Mouse (Mus musculus): ENCODE results near the gene Ppp3ca.
"Not testable (repeated sequence)": the region's sequence is repeated elsewhere in the genome, so short reads cannot be mapped to it uniquely, and the experiment has no call there.

The Ppp3ca gene

GRCm38 (mm10) chr3:136686429-136686828 lies 16.5 kb downstream of the Ppp3ca start:
- DNase-seq (ENCODE audit: low spot score in 2 of 2) = no peak

GRCm38 (mm10) chr3:136688101-136688586 lies 18.2 kb downstream of the Ppp3ca start:
- DNase-seq (ENCODE audit: low spot score in 2 of 2) = no peak

- no peak for DNase-seq (ENCODE audit: low spot score in 2 of 2)
Measured at GRCm38 (mm10) chr3:136689793-136690543, 20.0 kb downstream of the Ppp3ca start.

- DNase-seq (ENCODE audit: low spot score in 2 of 2) = no peak
Measured at GRCm38 (mm10) chr3:136691984-136692383, 22.1 kb downstream of the Ppp3ca start.

GRCm38 (mm10) chr3:136693547-136693946 lies 23.6 kb downstream of the Ppp3ca start:
- no peak for DNase-seq (ENCODE audit: low spot score in 2 of 2)

- peak; percentile 26 to 37 for DNase-seq (ENCODE audit: low spot score in 2 of 2)
Measured at GRCm38 (mm10) chr3:136697626-136698191, 27.8 kb downstream of the Ppp3ca start.

- not testable (repeated sequence) for DNase-seq (ENCODE audit: low spot score in 2 of 2)
Measured at GRCm38 (mm10) chr3:136699711-136700110, 29.8 kb downstream of the Ppp3ca start.

GRCm38 (mm10) chr3:136700447-136701009 lies 30.6 kb downstream of the Ppp3ca start:
- peak in 1 of 2 experiments; percentile 21 for DNase-seq (ENCODE audit: low spot score in 2 of 2)

GRCm38 (mm10) chr3:136702861-136703260 lies 32.9 kb downstream of the Ppp3ca start:
- DNase-seq (ENCODE audit: low spot score in 2 of 2) = no peak

- DNase-seq (ENCODE audit: low spot score in 2 of 2) = peak; percentile 59 to 74
Measured at GRCm38 (mm10) chr3:136704515-136705247, 34.8 kb downstream of the Ppp3ca start.

GRCm38 (mm10) chr3:136706048-136706447 lies 36.1 kb downstream of the Ppp3ca start:
- no peak for DNase-seq (ENCODE audit: low spot score in 2 of 2)

- no peak for DNase-seq (ENCODE audit: low spot score in 2 of 2)
Measured at GRCm38 (mm10) chr3:136706771-136707170, 36.8 kb downstream of the Ppp3ca start.

- DNase-seq (ENCODE audit: low spot score in 2 of 2) = no peak
Measured at GRCm38 (mm10) chr3:136707222-136708019, 37.5 kb downstream of the Ppp3ca start.

- DNase-seq (ENCODE audit: low spot score in 2 of 2) = peak in 1 of 2 experiments; percentile 42
Measured at GRCm38 (mm10) chr3:136708230-136708629, 38.3 kb downstream of the Ppp3ca start.

- DNase-seq (ENCODE audit: low spot score in 2 of 2) = no peak
Measured at GRCm38 (mm10) chr3:136710310-136710906, 40.5 kb downstream of the Ppp3ca start.

- DNase-seq (ENCODE audit: low spot score in 2 of 2) = no peak
Measured at GRCm38 (mm10) chr3:136714307-136715039, 44.5 kb downstream of the Ppp3ca start.

GRCm38 (mm10) chr3:136716247-136716646 lies 46.3 kb downstream of the Ppp3ca start:
- no peak for DNase-seq (ENCODE audit: low spot score in 2 of 2)

GRCm38 (mm10) chr3:136718412-136718811 lies 48.5 kb downstream of the Ppp3ca start:
- DNase-seq (ENCODE audit: low spot score in 2 of 2) = no peak

GRCm38 (mm10) chr3:136721241-136721640 lies 51.3 kb downstream of the Ppp3ca start:
- no peak for DNase-seq (ENCODE audit: low spot score in 2 of 2)

GRCm38 (mm10) chr3:136721804-136722427 lies 52.0 kb downstream of the Ppp3ca start:
- DNase-seq (ENCODE audit: low spot score in 2 of 2) = no peak
